Mouse (Mus musculus): ENCODE data around the gene Adck2.

GRCm38 (mm10) chr6:39543769-39544420 is 29.8 kb upstream of the Adck2 start:
- no peak for TF ChIP-seq CTCF (IDR thresholded peaks at IDR 0.05; ENCODE audit: borderline replicate concordance, extremely low read depth, insufficient read depth, insufficient read length)
- TF ChIP-seq POLR2A (IDR thresholded peaks at IDR 0.05; ENCODE audit: borderline replicate concordance, extremely low read depth, insufficient read depth, insufficient read length, poor library complexity, severe bottlenecking): no peak

Measured in brain, embryonic 14.5 days (tissue).